Mouse (Mus musculus) A20 (cell line): ENCODE results near the gene Vps50.
A peak's percentile ranks its signal among the peaks of the same experiment; 100 is the strongest.
"Not testable (repeated sequence)": the region's sequence is repeated elsewhere in the genome, so short reads cannot be mapped to it uniquely, and the experiment has no call there.

Experiments used
- DNase-seq: peaks from one replicate; pipeline ENCODE4 v3.0.0-alpha.2; 2011; ENCODE audit warnings: low read depth, low spot score

The Vps50 gene

DNA sequence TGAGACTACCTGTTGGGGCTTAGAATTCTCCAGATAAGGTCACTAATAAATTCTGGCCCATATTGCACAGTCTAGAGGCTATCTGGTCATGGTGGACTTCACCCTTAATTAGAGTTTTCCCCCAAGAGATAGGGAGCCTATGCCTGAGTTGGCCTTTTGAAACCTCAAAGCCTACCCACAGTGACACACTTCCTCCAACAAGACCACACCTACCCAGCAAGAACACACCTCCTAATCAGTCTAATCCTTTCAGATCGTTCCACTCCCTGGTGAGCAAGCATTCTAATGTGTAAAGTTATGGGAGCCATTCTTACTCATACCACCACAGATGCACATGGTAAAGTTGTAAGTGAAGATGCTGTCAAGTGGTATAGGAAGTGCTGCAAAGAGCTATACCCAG is 37.9 kb downstream of the Vps50 start:
- DNase-seq: no peak

GRCm38 (mm10) chr6:3539470-3539869 is 41.3 kb downstream of the Vps50 start:
- no peak for DNase-seq

- no peak for DNase-seq
These were observed 45.7 kb downstream of the Vps50 start for GRCm38 (mm10) chr6:3543862-3544261.

- DNase-seq: no peak
These were observed 46.8 kb downstream of the Vps50 start for GRCm38 (mm10) chr6:3544970-3545369.

- no peak for DNase-seq
These were observed 50.8 kb downstream of the Vps50 start for GRCm38 (mm10) chr6:3548959-3549358.

DNA sequence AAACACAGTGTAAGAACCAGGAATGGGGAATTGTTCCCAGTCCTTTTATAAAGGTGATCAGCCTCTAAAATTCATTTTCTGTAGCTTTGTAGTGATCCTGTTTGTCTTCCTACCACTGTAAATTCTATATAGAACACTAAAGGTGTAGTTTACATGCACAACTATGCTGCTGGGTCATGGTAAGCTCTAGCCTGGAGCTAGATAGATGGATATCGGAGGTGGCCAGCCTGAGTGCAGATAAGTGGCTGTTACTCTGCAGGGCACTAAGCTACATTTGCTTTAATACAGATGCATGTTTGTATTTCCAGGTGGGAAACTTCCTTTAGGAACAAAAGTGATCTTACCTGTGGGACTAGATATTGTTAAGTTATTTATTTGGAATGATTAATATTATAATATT is 51.8 kb downstream of the Vps50 start:
- DNase-seq: no peak

- DNase-seq: not testable (repeated sequence)
These were observed 54.5 kb downstream of the Vps50 start for GRCm38 (mm10) chr6:3552681-3553080.

DNA sequence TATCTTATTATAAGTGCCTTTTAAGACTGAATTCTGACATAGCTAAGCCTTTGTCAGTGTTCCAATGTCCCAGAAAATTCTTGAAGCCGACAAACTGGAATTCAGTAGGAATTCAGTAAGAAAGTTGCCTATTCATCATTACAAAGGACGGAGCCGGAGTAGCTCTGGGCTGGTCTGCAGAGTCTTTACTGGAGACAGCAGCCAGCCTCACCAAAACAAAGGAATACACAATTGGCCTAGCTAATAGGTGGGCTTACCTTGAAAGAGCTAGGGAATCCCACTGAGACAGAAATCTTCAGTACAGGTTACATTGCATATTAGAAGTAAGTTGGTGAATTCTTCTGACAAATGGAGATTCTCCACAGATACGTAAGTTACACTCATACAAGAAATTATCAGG is 59.0 kb downstream of the Vps50 start:
- no peak for DNase-seq

DNA sequence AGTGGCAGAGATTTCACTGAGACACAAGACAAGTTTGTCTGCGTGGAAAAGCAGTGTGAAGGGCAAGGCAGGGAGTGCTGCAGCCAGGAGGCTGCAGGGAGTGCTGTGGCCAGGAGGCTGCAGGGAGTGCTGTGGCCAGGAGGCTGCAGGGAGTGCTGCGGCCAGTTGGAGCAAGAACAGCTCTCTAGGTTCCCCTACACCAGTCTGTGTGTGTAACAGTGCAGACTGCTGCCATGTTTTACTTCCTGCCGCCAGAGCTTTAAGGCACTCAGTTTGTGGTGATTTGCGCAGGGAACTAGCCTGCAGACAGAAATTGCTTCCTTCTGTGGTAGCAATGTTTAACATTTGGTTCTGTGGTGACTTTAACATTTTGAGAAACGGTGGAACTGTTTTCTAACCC is 61.8 kb downstream of the Vps50 start:
- no peak for DNase-seq

GRCm38 (mm10) chr6:3562301-3562700 is 64.1 kb downstream of the Vps50 start:
- DNase-seq: no peak

- DNase-seq: not testable (repeated sequence)
These were observed 65.9 kb downstream of the Vps50 start for GRCm38 (mm10) chr6:3564118-3564517.

- DNase-seq: no peak
These were observed 66.8 kb downstream of the Vps50 start for GRCm38 (mm10) chr6:3565005-3565404.

DNA sequence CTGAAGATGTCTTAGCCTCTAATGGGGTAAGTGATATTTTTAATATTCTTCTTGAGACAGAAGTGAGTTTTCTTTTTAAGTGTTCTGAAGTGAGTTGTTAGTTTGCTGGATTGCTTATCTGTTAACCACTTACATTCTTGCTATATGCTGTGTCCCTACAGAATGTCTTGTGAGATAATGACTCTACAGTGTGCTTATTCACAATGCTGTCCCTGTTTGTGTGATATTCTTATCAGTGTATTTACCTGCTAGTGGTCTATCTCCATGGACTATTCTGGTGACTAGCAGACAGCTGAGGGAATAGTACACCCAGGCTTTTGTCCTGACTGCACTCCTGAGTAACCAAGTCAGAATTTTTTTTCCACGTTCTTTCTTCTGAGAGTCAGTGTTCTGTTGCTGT is 67.5 kb downstream of the Vps50 start:
- DNase-seq: no peak

GRCm38 (mm10) chr6:3567071-3567610 is 69.0 kb downstream of the Vps50 start:
- DNase-seq: no peak

DNA sequence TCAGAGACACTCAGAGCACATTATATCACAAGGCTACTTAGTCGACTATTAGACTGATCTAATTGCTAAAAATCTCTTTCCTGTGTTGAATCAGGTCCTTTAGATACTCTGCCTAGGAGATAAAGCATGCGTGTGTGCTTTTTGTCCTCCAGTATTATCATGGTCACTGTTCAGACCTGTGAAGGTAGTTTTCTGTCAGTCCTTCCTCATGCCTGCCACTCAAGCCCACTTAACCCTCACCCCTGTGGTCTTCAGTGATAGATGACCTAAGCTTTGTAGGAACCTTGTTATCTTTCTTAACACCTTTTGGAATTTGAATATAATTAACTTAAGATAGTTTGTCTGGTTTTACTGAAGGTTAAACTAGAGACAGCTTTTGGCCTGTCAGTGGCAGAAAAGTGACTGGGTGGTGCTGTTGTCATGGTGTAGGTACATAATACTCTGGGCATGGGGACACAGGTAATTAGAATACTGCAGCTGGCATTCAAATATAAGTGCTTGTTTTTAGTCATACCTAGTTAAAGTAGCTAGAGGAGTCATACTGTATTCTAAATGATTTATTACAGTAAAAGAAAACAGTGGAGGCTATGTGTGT is 74.1 kb downstream of the Vps50 start:
- DNase-seq: no peak

DNA sequence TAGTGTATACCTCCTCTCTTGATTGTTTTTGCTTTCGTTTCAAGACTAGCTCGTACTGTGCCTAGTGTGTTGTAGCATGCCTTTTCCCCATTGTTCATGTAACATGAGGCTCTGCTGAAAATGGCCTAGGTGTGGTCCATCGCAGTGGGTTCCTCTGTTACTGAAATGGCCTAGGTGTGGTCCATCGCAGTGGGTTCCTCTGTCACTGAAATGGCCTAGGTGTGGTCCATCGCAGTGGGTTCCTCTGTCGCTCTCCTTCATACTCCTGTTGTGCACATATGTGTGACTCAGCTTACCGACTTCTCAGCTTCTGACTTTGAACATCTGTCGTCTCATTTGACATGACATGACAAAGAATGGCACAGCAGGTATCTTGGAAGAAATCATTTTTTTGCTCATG is 75.6 kb downstream of the Vps50 start:
- no peak for DNase-seq

DNA sequence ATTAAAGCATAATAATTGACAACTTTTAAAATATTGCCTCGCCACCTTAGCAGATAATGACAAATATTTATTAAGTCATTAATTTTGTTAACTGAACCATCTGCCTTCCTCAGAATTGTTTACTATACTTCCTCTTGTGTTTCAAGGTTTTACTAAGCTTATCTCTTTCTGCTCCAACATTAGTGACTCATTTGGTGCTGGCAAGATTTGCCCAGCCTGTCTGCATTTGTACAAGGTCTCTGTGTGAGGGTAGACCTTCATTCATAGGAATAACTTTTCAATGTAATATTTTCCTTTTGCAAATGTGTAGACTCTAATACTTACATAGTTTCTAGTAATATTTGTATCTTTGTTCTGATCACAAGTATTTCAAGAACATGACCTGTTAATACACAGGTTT is 87.2 kb downstream of the Vps50 start:
- DNase-seq: no peak

GRCm38 (mm10) chr6:3590289-3590904 is 92.2 kb downstream of the Vps50 start:
- DNase-seq: peak; percentile 35

DNA sequence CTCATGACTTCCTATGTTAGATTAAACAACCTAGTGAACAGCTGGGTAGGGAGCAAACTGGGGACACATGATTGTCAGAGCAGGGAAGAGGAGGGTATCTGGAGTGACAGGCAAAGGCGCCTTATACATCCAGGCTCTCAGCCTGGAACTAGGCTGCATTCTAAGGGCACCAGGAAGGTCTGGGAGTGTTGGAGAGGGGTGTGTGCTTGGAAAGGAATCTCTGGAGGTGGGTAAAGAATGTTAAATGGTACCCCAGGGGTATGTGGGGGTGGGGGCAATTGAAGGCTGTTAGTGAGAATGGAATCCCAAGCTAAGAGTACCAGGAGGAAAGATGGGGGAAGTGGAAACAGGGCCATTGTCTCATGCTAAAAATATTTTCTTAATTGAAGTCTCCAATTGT is 96.1 kb downstream of the Vps50 start:
- no peak for DNase-seq

DNA sequence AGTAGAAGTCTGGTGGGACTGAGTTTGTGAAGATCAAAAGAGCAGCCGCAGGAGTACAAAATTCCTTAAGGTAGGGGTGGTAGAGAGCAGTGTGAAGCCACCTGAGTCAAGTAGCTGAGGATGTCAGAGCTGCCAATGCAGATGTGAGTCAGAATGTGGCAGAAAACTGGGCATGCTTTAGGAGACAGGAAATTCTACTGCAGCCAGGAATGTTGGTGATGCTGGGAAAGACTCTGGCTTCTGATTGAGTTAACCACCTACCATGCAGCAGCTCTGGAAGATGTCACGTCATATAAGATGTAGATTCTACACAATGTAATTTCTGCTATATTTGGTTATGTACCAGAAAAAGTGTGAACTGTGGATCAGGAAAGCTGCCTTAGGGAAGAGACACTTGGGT is 114.6 kb downstream of the Vps50 start:
- no peak for DNase-seq

GRCm38 (mm10) chr6:3620428-3621387 is 122.5 kb downstream of the Vps50 start:
- DNase-seq: peak; percentile 54
